20 mouse cellular contexts compared by ENCODE assay signal in genomic region chr10:42347986-42348385, GRCm38 (mm10).
DNase-seq lines count a peak whose midpoint lies in the region; ATAC-seq and TF ChIP-seq lines count a peak whose summit lies in the region.
"Had no signal": no experiment of that assay in that cellular context is flagged by ENCODE, and none has a peak within 500 bp of the region (broad histone marks: within the 10 kb centered on the region; RNA-seq: fewer than 3 reads in every experiment).

No protein-coding gene starts in this region.

- no peak for TF ChIP-seq CTCF in layer of hippocampus, adult 2 months (conservative IDR thresholded peaks at IDR 0.05)

- DNase-seq in layer of hippocampus, adult 2 months (ENCODE audit: low spot score in 2 of 2), result no peak
- DNase-seq in layer of hippocampus, postnatal 36 days, result no peak
- peak; percentile 26 for DNase-seq in urinary bladder, postnatal 14 days (ENCODE audit: low spot score)
- no peak for DNase-seq in urinary bladder, postnatal 4 days (ENCODE audit: low spot score in 2 of 2)
- DNase-seq in heart, postnatal 10 days, result no peak
- DNase-seq: adrenal gland, adult 2 months; cerebellum, adult 9-10 months; gastrocnemius, postnatal 36 days; thymus, adult 18-20 months; thymus, postnatal 4 days had no signal

- peak; percentile 74 for ATAC-seq in intestine, embryonic 16.5 days
- ATAC-seq in frontal cortex, adult (ENCODE audit: low TSS enrichment), result no peak
- ATAC-seq: inflammation-experienced regulatory T-cells, adult 6 months; midbrain, embryonic 13.5 days had no signal

- H3K4me3 ChIP-seq in layer of hippocampus, adult 2 months, result no peak overlapping the region
- H3K4me3 ChIP-seq in intestine, embryonic 16.5 days (ENCODE audit: low read length), result no peak overlapping the region
- H3K4me3 ChIP-seq: forebrain, embryonic 15.5 days; hindbrain, embryonic 12.5 days; lung, embryonic 15.5 days; midbrain, embryonic 13.5 days; neural tube, embryonic 13.5 days had no signal

- H3K4me1 ChIP-seq in intestine, embryonic 16.5 days (ENCODE audit: control insufficient read depth, insufficient read depth, low read length), result no peaks in the 10 kb centered on the region; the same call in 1 of the 2 replicates

- no peak overlapping the region for H3K4me2 ChIP-seq in intestine, embryonic 16.5 days (ENCODE audit: low read depth, low read length)
- H3K4me2 ChIP-seq: forebrain, embryonic 15.5 days; hindbrain, embryonic 12.5 days; liver, embryonic 11.5 days; lung, embryonic 15.5 days; midbrain, embryonic 13.5 days; neural tube, embryonic 13.5 days had no signal

- no peaks in the 10 kb centered on the region for H3K27me3 ChIP-seq in intestine, embryonic 16.5 days (replicated peaks; ENCODE audit: control insufficient read depth, insufficient read depth, low read length)
- H3K27me3 ChIP-seq: forebrain, embryonic 15.5 days; hindbrain, embryonic 12.5 days; lung, embryonic 15.5 days; neural tube, embryonic 13.5 days had no signal

- no peak overlapping the region for H3K9ac ChIP-seq in intestine, embryonic 16.5 days (ENCODE audit: low read depth, low read length)
- H3K9ac ChIP-seq: forebrain, embryonic 15.5 days; hindbrain, embryonic 12.5 days; lung, embryonic 15.5 days; midbrain, embryonic 13.5 days; neural tube, embryonic 13.5 days had no signal

- WGBS in intestine, embryonic 16.5 days, result 60% methylated on average over 5 of the region's 5 CpGs

- H3K27ac ChIP-seq in layer of hippocampus, adult 2 months, result peak overlapping the region; percentile 79; the same call in 1 of the 2 replicates
- H3K27ac ChIP-seq in intestine, embryonic 16.5 days (ENCODE audit: low read length), result no peak overlapping the region
- H3K27ac ChIP-seq: hindbrain, embryonic 12.5 days; kidney, postnatal 0 days; lung, embryonic 15.5 days; midbrain, embryonic 13.5 days; neural tube, embryonic 13.5 days had no signal

- intact Hi-C loops in heart, postnatal 10 days (cut with DNase I), result no loop called here

- no peaks in the 10 kb centered on the region for H3K36me3 ChIP-seq in intestine, embryonic 16.5 days (ENCODE audit: control insufficient read depth, insufficient read depth, low read length)
- H3K36me3 ChIP-seq: forebrain, embryonic 15.5 days; hindbrain, embryonic 12.5 days; lung, embryonic 15.5 days; midbrain, embryonic 13.5 days; neural tube, embryonic 13.5 days had no signal

- H3K9me3 ChIP-seq in intestine, embryonic 16.5 days (ENCODE audit: control insufficient read depth, low read length), result no peaks in the 10 kb centered on the region
- H3K9me3 ChIP-seq: forebrain, embryonic 15.5 days; hindbrain, embryonic 12.5 days; lung, embryonic 15.5 days; midbrain, embryonic 13.5 days; neural tube, embryonic 13.5 days had no signal
